In genomic region chr4:47724331-47725004, GRCm38 (mm10) we compare ENCODE assay signal across 9 mouse cellular contexts.
DNase-seq lines count a peak whose midpoint lies in the region; ATAC-seq and TF ChIP-seq lines count a peak whose summit lies in the region.
"Had no signal": no experiment of that assay in that cellular context is flagged by ENCODE, and none has a peak within 500 bp of the region (broad histone marks: within the 10 kb centered on the region; RNA-seq: fewer than 3 reads in every experiment).

No protein-coding gene starts in this region.

- H3K4me1 ChIP-seq in heart, embryonic 12.5 days (replicated peaks), result peaks cover 23% of the 10 kb centered on the region
- H3K4me1 ChIP-seq in ES-E14 (ENCODE audit: control insufficient read depth in 2 of 2, insufficient read depth in 2 of 2, low read length in 2 of 2, poor library complexity in 1 of 2), result peaks cover 0 to 10% of the 10 kb centered on the region in 2 experiments; a peak in 2 of 4 replicates
- H3K4me1 ChIP-seq: liver, embryonic 13.5 days had no signal

- no peak overlapping the region for H3K27ac ChIP-seq in heart, embryonic 12.5 days (ENCODE audit: poor library complexity, severe bottlenecking)
- H3K27ac ChIP-seq in ES-E14 (ENCODE audit: insufficient read depth, low read depth, low read length, poor library complexity, severe bottlenecking), result no peak overlapping the region
- H3K27ac ChIP-seq: liver, embryonic 13.5 days had no signal

- in situ Hi-C loops in ES-E14 (cut with MboI; ENCODE audit: low sequenced_read_pairs in 2 of 2, unreplicated experiment in 2 of 2), result no loop called here

- no peaks in the 10 kb centered on the region for H3K36me3 ChIP-seq in heart, embryonic 12.5 days
- H3K36me3 ChIP-seq in ES-E14 (ENCODE audit: control insufficient read depth, insufficient read depth, low read length, poor library complexity, severe bottlenecking), result no peaks in the 10 kb centered on the region
- H3K36me3 ChIP-seq: liver, embryonic 13.5 days had no signal

- no peak; the same call in 1 of the 2 replicates for ATAC-seq in heart, embryonic 12.5 days (ENCODE audit: insufficient number of reproducible peaks, low FRiP score)
- ATAC-seq in hematopoietic stem cell, adult 5-6 weeks (replicated peaks in 1 of 2; ENCODE audit: insufficient read depth in 1 of 2, low FRiP score in 2 of 2, low TSS enrichment in 1 of 2, low read depth in 1 of 2, poor library complexity in 2 of 2, severe bottlenecking in 2 of 2), result peak; percentile 69 to 74
- no peak for ATAC-seq in activated CD4-positive, CD25-positive, alpha-beta regulatory T cell, adult 4 months

- H3K27me3 ChIP-seq in heart, embryonic 12.5 days (replicated peaks), result no peaks in the 10 kb centered on the region
- H3K27me3 ChIP-seq: liver, embryonic 13.5 days had no signal

- peak overlapping the region; percentile 54 for H3K4me2 ChIP-seq in heart, embryonic 12.5 days
- H3K4me2 ChIP-seq: liver, embryonic 13.5 days had no signal

- no peak overlapping the region for H3K4me3 ChIP-seq in heart, embryonic 12.5 days
- H3K4me3 ChIP-seq in ES-E14 (ENCODE audit: insufficient read depth in 1 of 2, low read depth in 1 of 2, low read length in 2 of 2, poor library complexity in 1 of 2, severe bottlenecking in 1 of 2), result no peak overlapping the region
- H3K4me3 ChIP-seq: liver, embryonic 13.5 days had no signal

- no peak for DNase-seq in heart, adult 8-10 months (ENCODE audit: low spot score)
- peak; percentile 25 for DNase-seq in ES-E14 (ENCODE audit: low read depth, low spot score)
- DNase-seq in cerebellum, postnatal 36 days, result peak; percentile 60
- no peak for DNase-seq in thymus, adult 18-20 months
- no peak for DNase-seq in ovary, adult 18-20 months (ENCODE audit: low spot score)
- DNase-seq: liver, embryonic 13.5 days had no signal

- H3K9me3 ChIP-seq in heart, embryonic 12.5 days (replicated peaks), result 0 out of 2 replicates have a peak, but pooled peaks cover 3% of the 10 kb centered on the region
- H3K9me3 ChIP-seq in ES-E14 (ENCODE audit: control insufficient read depth, insufficient read depth, low read depth, low read length), result no peaks in the 10 kb centered on the region
- H3K9me3 ChIP-seq: liver, embryonic 13.5 days had no signal

- H3K9ac ChIP-seq in heart, embryonic 12.5 days, result no peak overlapping the region
- H3K9ac ChIP-seq in ES-E14 (ENCODE audit: insufficient read depth, low read depth, low read length, poor library complexity, severe bottlenecking), result no peak overlapping the region
- H3K9ac ChIP-seq: liver, embryonic 13.5 days had no signal

- WGBS in heart, embryonic 12.5 days, result 6% methylated on average over 8 of the region's 8 CpGs

TF ChIP-seq in ES-E14, 5 proteins besides CTCF, POLR2A, EP300 and RAD21:
- no peak for TF ChIP-seq HCFC1 (IDR thresholded peaks at IDR 0.05; ENCODE audit: borderline replicate concordance, insufficient read depth, low read length)
- no peak for TF ChIP-seq CHD2 (IDR thresholded peaks at IDR 0.05; ENCODE audit: low read depth, low read length)
- no peak for TF ChIP-seq MAFK (IDR thresholded peaks at IDR 0.05; ENCODE audit: insufficient read depth, low read depth, low read length)
- no peak for TF ChIP-seq ZNF384 (IDR thresholded peaks at IDR 0.05; ENCODE audit: low read depth, low read length)
- no peak for TF ChIP-seq ZC3H11A (IDR thresholded peaks at IDR 0.05; ENCODE audit: borderline replicate concordance, low read depth, low read length)

Comparison
In these comparisons a context has a peak if more than half of its experiments do, and no peak if none do; other contexts are left out.
1. ATAC-seq: peak in hematopoietic stem cell, adult 5-6 weeks (2 of 2); none in heart, embryonic 12.5 days (single experiment) and activated CD4-positive, CD25-positive, alpha-beta regulatory T cell, adult 4 months (single experiment).
2. DNase-seq: peak in ES-E14 (single experiment) and cerebellum, postnatal 36 days (2 of 2); none in heart, adult 8-10 months (single experiment), thymus, adult 18-20 months (0 of 2) and ovary, adult 18-20 months (single experiment).